Mouse (Mus musculus) adrenal gland, adult 18-20 months (tissue): ENCODE measurements around the gene Srp72. TPM values are rescaled to one million over a fixed set of nuclear protein-coding genes. Genes with fewer than 3 reads are reported as not detected.
A peak's percentile ranks its signal among the peaks of the same experiment; 100 is the strongest.

ENCODE experiments used
- DNase-seq, 2 experiments: peaks; one replicate each; pipeline ENCODE4 v3.0.0; 2021 to 2022; ENCODE audit warnings: low spot score in 2 of 2
- long read RNA-seq, 2 experiments: library from polyadenylated mRNA; stranded (forward); transcript quantifications; one replicate each; pipeline ENCODE4 v2.0.0; 2021
- total RNA-seq, 2 experiments: library from RNA; stranded (reverse); gene quantifications; 1 replicate in 1 of 2; 2 replicates in 1 of 2; pipeline ENCODE4 v1.2.3; 2021

Gene Srp72
- 100 to 1,000 TPM; 115 to 139 TPM for total RNA-seq
- long read RNA-seq, experiment 1, transcript Srp72-201 (19 exons, 3,625 nt): major isoform, 20 of 26 reads
- long read RNA-seq, experiment 1, partial matches to known transcripts: 4 of 26 reads
- long read RNA-seq, experiment 1, other reads (novel, unspliced or antisense): 2 of 26 reads
- long read RNA-seq, experiment 2, partial matches to known transcripts: 41 of 49 reads
- long read RNA-seq, experiment 2, other reads (novel, unspliced or antisense): 1 of 49 reads

- peak; percentile 79 to 82 for DNase-seq
Observed at GRCm38 (mm10) chr5:76974554-76975285, at the start of gene Srp72. TSS of gene Srp72 (plus strand) at chr5:76974683.

GRCm38 (mm10) chr5:76928124-76928832 lies 46.2 kb upstream of the Srp72 start:
- DNase-seq: no peak

- DNase-seq: no peak
Observed at GRCm38 (mm10) chr5:76929180-76929877, 45.2 kb upstream of the Srp72 start.

GRCm38 (mm10) chr5:76939717-76940116 lies 34.8 kb upstream of the Srp72 start:
- DNase-seq: no peak

GRCm38 (mm10) chr5:76941975-76942374 lies 32.5 kb upstream of the Srp72 start:
- DNase-seq: no peak

GRCm38 (mm10) chr5:76942505-76942904 lies 32.0 kb upstream of the Srp72 start:
- no peak for DNase-seq

- DNase-seq: no peak
Observed at GRCm38 (mm10) chr5:76944965-76945677, 29.4 kb upstream of the Srp72 start.

GRCm38 (mm10) chr5:76945678-76946033 lies 28.8 kb upstream of the Srp72 start:
- DNase-seq: no peak

GRCm38 (mm10) chr5:76947142-76947541 lies 27.3 kb upstream of the Srp72 start:
- DNase-seq: no peak

GRCm38 (mm10) chr5:76947758-76948157 lies 26.7 kb upstream of the Srp72 start:
- no peak for DNase-seq

GRCm38 (mm10) chr5:76950343-76951105 lies 24.0 kb upstream of the Srp72 start:
- no peak for DNase-seq

- DNase-seq: peak; percentile 95 to 97
Observed at GRCm38 (mm10) chr5:76951106-76952027, 23.1 kb upstream of the Srp72 start, which contains the start of the genes Paics and Ppat. TSS of gene Paics (plus strand) at chr5:76951307. TSS of gene Ppat (minus strand) at chr5:76951578.

- DNase-seq: no peak
Observed at GRCm38 (mm10) chr5:76952112-76953040, 22.1 kb upstream of the Srp72 start.

- no peak for DNase-seq
Observed at GRCm38 (mm10) chr5:76953794-76954193, 20.7 kb upstream of the Srp72 start.

GRCm38 (mm10) chr5:76954271-76954900 lies 20.1 kb upstream of the Srp72 start:
- DNase-seq: no peak

GRCm38 (mm10) chr5:76955474-76955873 lies 19.0 kb upstream of the Srp72 start:
- DNase-seq: no peak

GRCm38 (mm10) chr5:76957954-76958353 lies 16.5 kb upstream of the Srp72 start:
- no peak for DNase-seq
